Mouse (Mus musculus) liver, adult 2 months (tissue): ENCODE results near the gene Igfals. TPM values are rescaled to one million over a fixed set of nuclear protein-coding genes. Genes with fewer than 3 reads are reported as not detected.

Experiments
- DNase-seq: peaks from one replicate; pipeline ENCODE4 v3.0.0-alpha.2; 2011; ENCODE audit warnings: low read depth, low spot score; ENCODE audit errors: extremely low read depth
- H3K27ac ChIP-seq: fragments of 200-500 bp; replicated peaks from 2 replicates; pipeline ENCODE4 v1.5.1; 2012; ENCODE audit warnings: low read depth, mild to moderate bottlenecking, control low read depth, inconsistent platforms, low read length; ENCODE audit not compliant: insufficient read depth
- H3K27me3 ChIP-seq: fragments of 200-500 bp; 2 replicates; pipeline ENCODE4 v1.6.1; 2012; ENCODE audit warnings: mild to moderate bottlenecking, moderate library complexity, low read length, inconsistent platforms; ENCODE audit not compliant: control insufficient read depth, insufficient read depth
- H3K36me3 ChIP-seq: fragments of 200-500 bp; 2 replicates; pipeline ENCODE4 v1.6.1; 2012; ENCODE audit warnings: low read length, inconsistent platforms; ENCODE audit not compliant: control insufficient read depth, insufficient read depth
- H3K4me1 ChIP-seq: fragments of 200-500 bp; 2 replicates; pipeline ENCODE4 v1.6.1; 2011; ENCODE audit warnings: low read length; ENCODE audit not compliant: control insufficient read depth, insufficient read depth
- H3K4me3 ChIP-seq: fragments of 200-500 bp; 2 replicates; pipeline ENCODE4 v1.5.1; 2011; ENCODE audit warnings: low read depth, mild to moderate bottlenecking, control low read depth, low read length, moderate library complexity; ENCODE audit not compliant: insufficient read depth
- H3K79me2 ChIP-seq: fragments of 200-500 bp; 2 replicates; pipeline ENCODE4 v1.6.1; 2012; ENCODE audit warnings: inconsistent platforms, mild to moderate bottlenecking, low read length, moderate library complexity; ENCODE audit not compliant: control insufficient read depth, insufficient read depth
- H3K9ac ChIP-seq: fragments of 200-500 bp; 2 replicates; pipeline ENCODE4 v1.6.1; 2012; ENCODE audit warnings: low read depth, mild to moderate bottlenecking, control low read depth, inconsistent platforms, low read length
- CTCF ChIP-seq: fragments of 200-500 bp; IDR thresholded peaks from 2 replicates; pipeline ENCODE4 v1.5.1; 2011; ENCODE audit warnings: low read depth, low read length, control low read depth
- POLR2A ChIP-seq: fragments of 200-500 bp; IDR thresholded peaks from 2 replicates; pipeline ENCODE4 v1.6.1; 2011; ENCODE audit warnings: low read length, control low read depth; ENCODE audit not compliant: insufficient read depth; ENCODE audit errors: extremely low read depth
- WGBS: fragments of 180-500 bp; shearing (Covaris S2); methylation state at CpG from one replicate; pipeline ENCODE4 v1.1.7; 2018; 5-methylcytosine and 5-hydroxymethylcytosine counted together
- polyA plus RNA-seq: library from polyadenylated mRNA; depleted of rRNA; stranded (reverse); fragments of >200 nt; gene quantifications from 2 replicates; pipeline ENCODE4 v1.2.3, GENCODE M21; 2012; rRNA removed
- total RNA-seq: library from RNA; depleted of rRNA; stranded (reverse); fragments of >200 nt; gene quantifications from 2 replicates; pipeline ENCODE4 v1.2.3, GENCODE M21; 2014; rRNA removed

Gene Igfals
- total and polyA plus RNA-seq, 2 experiments = 112 to 369 TPM

GRCm38 (mm10) chr17:24902671-24903474 lies 37.1 kb downstream of the Igfals start:
- peaks cover 4% of the 10 kb centered on the region; the same call in 1 of the 2 replicates for H3K4me1 ChIP-seq
- peak; percentile 56 for TF ChIP-seq CTCF
- no peak for TF ChIP-seq POLR2A
- H3K79me2 ChIP-seq = no peaks in the 10 kb centered on the region
- no peak overlapping the region for H3K27ac ChIP-seq
- H3K36me3 ChIP-seq = peaks cover 29% of the 10 kb centered on the region
- no peak overlapping the region for H3K4me3 ChIP-seq
- no peaks in the 10 kb centered on the region for H3K27me3 ChIP-seq
- WGBS = 77% methylated on average over 9 of the region's 9 CpGs
- H3K9ac ChIP-seq = no peak overlapping the region
- no peak for DNase-seq

- no peak for DNase-seq
- peaks cover 4% of the 10 kb centered on the region; the same call in 1 of the 2 replicates for H3K4me1 ChIP-seq
- H3K79me2 ChIP-seq = no peaks in the 10 kb centered on the region
- no peak for TF ChIP-seq POLR2A
- TF ChIP-seq CTCF = no peak
- H3K27me3 ChIP-seq = no peaks in the 10 kb centered on the region
- H3K9ac ChIP-seq = no peak overlapping the region
- no peak overlapping the region for H3K4me3 ChIP-seq
- H3K36me3 ChIP-seq = peaks cover 32% of the 10 kb centered on the region
- 93% methylated on average over 9 of the region's 9 CpGs for WGBS
- no peak overlapping the region for H3K27ac ChIP-seq
These were observed 38.0 kb downstream of the Igfals start for GRCm38 (mm10) chr17:24903767-24904166.

- Histone ChIP-seq H3K79me2 (no peaks in the 10 kb centered on the region), H3K27me3 (no peaks in the 10 kb centered on the region), H3K36me3 (peaks cover 43% of the 10 kb centered on the region), H3K4me3 (no peak overlapping the region), H3K27ac (no peak overlapping the region), H3K4me1 (peaks cover 4% of the 10 kb centered on the region; the same call in 1 of the 2 replicates), H3K9ac (no peak overlapping the region)
- WGBS = 49% methylated on average over 2 of the region's 2 CpGs
- peak; percentile 72 for DNase-seq
- TF ChIP-seq CTCF (no peak), POLR2A (no peak)
These were observed 41.8 kb downstream of the Igfals start for GRCm38 (mm10) chr17:24907591-24907990.

- peaks cover 51% of the 10 kb centered on the region for H3K36me3 ChIP-seq
- TF ChIP-seq POLR2A (no peak), CTCF (no peak)
These were observed 48.2 kb downstream of the Igfals start for GRCm38 (mm10) chr17:24913984-24914383.

GRCm38 (mm10) chr17:24923246-24923645 lies 57.4 kb downstream of the Igfals start:
- no peak for DNase-seq
- Histone ChIP-seq H3K9ac (no peak overlapping the region), H3K27me3 (no peaks in the 10 kb centered on the region), H3K4me1 (no peaks in the 10 kb centered on the region), H3K79me2 (no peaks in the 10 kb centered on the region; the same call in 1 of the 2 replicates), H3K4me3 (no peak overlapping the region), H3K36me3 (peaks cover 49% of the 10 kb centered on the region), H3K27ac (no peak overlapping the region)
- WGBS = 95% methylated on average over 1 of the region's 1 CpGs
- no peak for TF ChIP-seq POLR2A
- TF ChIP-seq CTCF = no peak

More at GRCm38 (mm10) chr17:24913984-24914383, 48.2 kb downstream of the Igfals start:
- no peak overlapping the region for H3K27ac ChIP-seq
- no peak overlapping the region for H3K4me3 ChIP-seq
- DNase-seq = no peak
- no peak overlapping the region for H3K9ac ChIP-seq
- H3K79me2 ChIP-seq = no peaks in the 10 kb centered on the region
- H3K4me1 ChIP-seq = no peaks in the 10 kb centered on the region
- no peaks in the 10 kb centered on the region for H3K27me3 ChIP-seq

- no peak overlapping the region for H3K27ac ChIP-seq
- H3K9ac ChIP-seq = no peak overlapping the region
- peaks cover 14% of the 10 kb centered on the region for H3K36me3 ChIP-seq
- 86% methylated on average over 1 of the region's 1 CpGs for WGBS
- H3K4me1 ChIP-seq = peaks cover 2% of the 10 kb centered on the region; the same call in 1 of the 2 replicates
- TF ChIP-seq CTCF = no peak
- no peak for TF ChIP-seq POLR2A
- H3K4me3 ChIP-seq = no peak overlapping the region
- no peak for DNase-seq
- peaks cover 9% of the 10 kb centered on the region; the same call in 1 of the 2 replicates for H3K79me2 ChIP-seq
- H3K27me3 ChIP-seq = no peaks in the 10 kb centered on the region
These were observed 63.7 kb downstream of the Igfals start for GRCm38 (mm10) chr17:24929506-24929905.

Other genes starting within 250 kb of the Igfals start
- 19.5 and 27.9 TPM in 2 replicates for gene Tsc2, start 233.4 kb upstream of the Igfals start, total RNA-seq
- gene Tsc2, start 233.4 kb upstream of the Igfals start, polyA plus RNA-seq = 63.4 and 79.3 TPM in 2 replicates
- gene Nthl1, start 233.3 kb upstream of the Igfals start, total RNA-seq = 8.1 and 9.7 TPM in 2 replicates
- gene Nthl1, start 233.3 kb upstream of the Igfals start, polyA plus RNA-seq = 11.3 and 11.5 TPM in 2 replicates
- gene Slc9a3r2, start 215.7 kb upstream of the Igfals start, total RNA-seq = 8.8 and 13.6 TPM in 2 replicates
- gene Slc9a3r2, start 215.7 kb upstream of the Igfals start, polyA plus RNA-seq = 24.9 and 31.5 TPM in 2 replicates
- not detected in 2 replicates for gene Npw, start 207.5 kb upstream of the Igfals start, total RNA-seq
- gene Npw, start 207.5 kb upstream of the Igfals start, polyA plus RNA-seq = not detected in 2 replicates
- gene Zfp598, start 196.3 kb upstream of the Igfals start, total RNA-seq = 11.1 and 16.0 TPM in 2 replicates
- 67.8 and 106 TPM in 2 replicates for gene Zfp598, start 196.3 kb upstream of the Igfals start, polyA plus RNA-seq
- 0.09 and 0.13 TPM in 2 replicates for gene Syngr3, start 176.0 kb upstream of the Igfals start, total RNA-seq
- 0.10 TPM in 2 replicates for gene Syngr3, start 176.0 kb upstream of the Igfals start, polyA plus RNA-seq
- gene Gfer, start 169.8 kb upstream of the Igfals start, total RNA-seq = 32.6 and 38.2 TPM in 2 replicates
- gene Gfer, start 169.8 kb upstream of the Igfals start, polyA plus RNA-seq = 49.8 and 51.9 TPM in 2 replicates
- 0.37 and 0.40 TPM in 2 replicates for gene Noxo1, start 169.8 kb upstream of the Igfals start, total RNA-seq
- 2.7 TPM in 2 replicates for gene Noxo1, start 169.8 kb upstream of the Igfals start, polyA plus RNA-seq
- gene Tbl3, start 158.3 kb upstream of the Igfals start, total RNA-seq = 14.2 and 17.8 TPM in 2 replicates
- gene Tbl3, start 158.3 kb upstream of the Igfals start, polyA plus RNA-seq = 29.4 and 37.9 TPM in 2 replicates
- not detected in 2 replicates for gene Rnf151, start 147.9 kb upstream of the Igfals start, total RNA-seq
- gene Rnf151, start 147.9 kb upstream of the Igfals start, polyA plus RNA-seq = 0.19 TPM in 1 of 2 replicates, not detected in the other
- 802 and 1,081 TPM in 2 replicates for gene Rps2, start 147.9 kb upstream of the Igfals start, total RNA-seq
- 2,199 and 2,424 TPM in 2 replicates for gene Rps2, start 147.9 kb upstream of the Igfals start, polyA plus RNA-seq
- gene Ndufb10, start 141.5 kb upstream of the Igfals start, total RNA-seq = 290 TPM in 2 replicates
- 265 and 300 TPM in 2 replicates for gene Ndufb10, start 141.5 kb upstream of the Igfals start, polyA plus RNA-seq
- gene Rpl3l, start 138.2 kb upstream of the Igfals start, total RNA-seq = 0.46 TPM in 1 of 2 replicates, not detected in the other
- gene Rpl3l, start 138.2 kb upstream of the Igfals start, polyA plus RNA-seq = not detected in 2 replicates
- gene Msrb1, start 129.4 kb upstream of the Igfals start, total RNA-seq = 184 and 192 TPM in 2 replicates
- 447 and 506 TPM in 2 replicates for gene Msrb1, start 129.4 kb upstream of the Igfals start, polyA plus RNA-seq
- gene Hs3st6, start 113.0 kb upstream of the Igfals start, total RNA-seq = 0.74 and 1.2 TPM in 2 replicates
- gene Hs3st6, start 113.0 kb upstream of the Igfals start, polyA plus RNA-seq = 2.3 and 3.9 TPM in 2 replicates
- 4.9 and 6.7 TPM in 2 replicates for gene Meiob, start 61.7 kb upstream of the Igfals start, total RNA-seq
- 0.59 and 0.75 TPM in 2 replicates for gene Meiob, start 61.7 kb upstream of the Igfals start, polyA plus RNA-seq
- 855 and 1,003 TPM in 2 replicates for gene Hagh, start 25.9 kb upstream of the Igfals start, total RNA-seq
- gene Hagh, start 25.9 kb upstream of the Igfals start, polyA plus RNA-seq = 900 and 1,325 TPM in 2 replicates
- 49.5 and 61.3 TPM in 2 replicates for gene Fahd1, start 15.6 kb upstream of the Igfals start, total RNA-seq
- 55.7 and 61.8 TPM in 2 replicates for gene Fahd1, start 15.6 kb upstream of the Igfals start, polyA plus RNA-seq
- gene Nubp2, start 20.4 kb downstream of the Igfals start, total RNA-seq = 16.2 and 24.7 TPM in 2 replicates
- 30.2 and 33.0 TPM in 2 replicates for gene Nubp2, start 20.4 kb downstream of the Igfals start, polyA plus RNA-seq
- gene Spsb3, start 20.6 kb downstream of the Igfals start, total RNA-seq = 8.7 and 14.8 TPM in 2 replicates
- 37.5 and 42.4 TPM in 2 replicates for gene Spsb3, start 20.6 kb downstream of the Igfals start, polyA plus RNA-seq
- gene Eme2, start 29.1 kb downstream of the Igfals start, total RNA-seq = 19.5 and 20.5 TPM in 2 replicates
- gene Eme2, start 29.1 kb downstream of the Igfals start, polyA plus RNA-seq = 21.0 and 31.2 TPM in 2 replicates
- gene Mrps34, start 29.1 kb downstream of the Igfals start, total RNA-seq = 47.5 and 53.7 TPM in 2 replicates
- 124 and 149 TPM in 2 replicates for gene Mrps34, start 29.1 kb downstream of the Igfals start, polyA plus RNA-seq
- gene Nme3, start 30.5 kb downstream of the Igfals start, total RNA-seq = 46.6 and 49.1 TPM in 2 replicates
- gene Nme3, start 30.5 kb downstream of the Igfals start, polyA plus RNA-seq = 69.7 and 72.3 TPM in 2 replicates
- 11.7 and 16.1 TPM in 2 replicates for gene Mapk8ip3, start 71.0 kb downstream of the Igfals start, total RNA-seq
- gene Mapk8ip3, start 71.0 kb downstream of the Igfals start, polyA plus RNA-seq = 23.2 and 51.4 TPM in 2 replicates
- gene Jpt2, start 94.7 kb downstream of the Igfals start, total RNA-seq = 29.0 and 34.3 TPM in 2 replicates
- gene Jpt2, start 94.7 kb downstream of the Igfals start, polyA plus RNA-seq = 12.1 and 12.2 TPM in 2 replicates
- 2.7 and 2.9 TPM in 2 replicates for gene Cramp1l, start 149.8 kb downstream of the Igfals start, total RNA-seq
- 4.2 and 6.5 TPM in 2 replicates for gene Cramp1l, start 149.8 kb downstream of the Igfals start, polyA plus RNA-seq
- gene Ift140, start 150.1 kb downstream of the Igfals start, total RNA-seq = 4.6 and 5.4 TPM in 2 replicates
- gene Ift140, start 150.1 kb downstream of the Igfals start, polyA plus RNA-seq = 3.4 and 3.6 TPM in 2 replicates
- gene Tmem204, start 217.6 kb downstream of the Igfals start, total RNA-seq = 22.3 and 23.9 TPM in 2 replicates
- 15.7 and 19.1 TPM in 2 replicates for gene Tmem204, start 217.6 kb downstream of the Igfals start, polyA plus RNA-seq
- gene Telo2, start 250.0 kb downstream of the Igfals start, total RNA-seq = 3.2 and 5.4 TPM in 2 replicates
- gene Telo2, start 250.0 kb downstream of the Igfals start, polyA plus RNA-seq = 5.7 and 7.3 TPM in 2 replicates